Mouse (Mus musculus) CD4-positive, CD25-positive, alpha-beta regulatory T cell, adult 9 weeks (primary cell): ENCODE results near the gene Zmym2. TPM values are rescaled to one million over a fixed set of nuclear protein-coding genes. Genes with fewer than 3 reads are reported as not detected.

Experiments
- polyA plus RNA-seq: library from polyadenylated mRNA; unstranded; fragments of 100-300 nt; shearing (Covaris generic); gene quantifications from one replicate; pipeline ENCODE4 v1.2.1, GENCODE M21; 2017

Gene Zmym2
- 68.9 TPM for polyA plus RNA-seq

GRCm38 (mm10) chr14:56886594-56887513 lies at the start of gene Zmym2:
Gene Zmym2 (plus strand): TSS chr14:56886653.

Other genes starting within 250 kb of the Zmym2 start
- 69.2 TPM for gene Mphosph8, start 218.4 kb upstream of the Zmym2 start, polyA plus RNA-seq
- 12.2 TPM for gene Pspc1, start 108.3 kb upstream of the Zmym2 start, polyA plus RNA-seq
- gene Zmym5, start 74.9 kb upstream of the Zmym2 start, polyA plus RNA-seq: 46.9 TPM
- gene Gja3, start 171.4 kb downstream of the Zmym2 start, polyA plus RNA-seq: not detected
- 2.8 TPM for gene Gjb2, start 218.0 kb downstream of the Zmym2 start, polyA plus RNA-seq
- gene Gm4491, start 229.2 kb downstream of the Zmym2 start, polyA plus RNA-seq: not detected
- gene Gjb6, start 247.0 kb downstream of the Zmym2 start, polyA plus RNA-seq: not detected